ENCODE assay signal across 11 mouse cellular contexts in genomic region chr12:79598496-79598895, GRCm38 (mm10).
DNase-seq lines count a peak whose midpoint lies in the region; ATAC-seq and TF ChIP-seq lines count a peak whose summit lies in the region.
"Had no signal": no experiment of that assay in that cellular context is flagged by ENCODE, and none has a peak within 500 bp of the region (broad histone marks: within the 10 kb centered on the region; RNA-seq: fewer than 3 reads in every experiment).

No protein-coding gene starts in this region.

- H3K27ac ChIP-seq in kidney, adult 2 months (ENCODE audit: insufficient read depth, low read depth, low read length): peak overlapping the region; percentile 68; the same call in 1 of the 2 replicates
- peak overlapping the region; percentile 99 for H3K27ac ChIP-seq in embryonic fibroblast, embryonic 13.5 days (ENCODE audit: insufficient read depth, low read length)
- peak overlapping the region; percentile 39; the same call in 1 of the 2 replicates for H3K27ac ChIP-seq in kidney, embryonic 14.5 days (ENCODE audit: low read depth, low read length)
- H3K27ac ChIP-seq: forebrain, embryonic 12.5 days had no signal

- no peak overlapping the region for H3K4me2 ChIP-seq in kidney, embryonic 14.5 days (replicated peaks; ENCODE audit: low read depth, low read length)
- H3K4me2 ChIP-seq: forebrain, embryonic 12.5 days had no signal

- no peak overlapping the region for H3K9ac ChIP-seq in kidney, embryonic 14.5 days (ENCODE audit: low read depth, low read length)
- H3K9ac ChIP-seq: forebrain, embryonic 12.5 days had no signal

- peaks cover 10% of the 10 kb centered on the region for H3K4me1 ChIP-seq in kidney, adult 2 months (ENCODE audit: control insufficient read depth, insufficient read depth, low read length)
- H3K4me1 ChIP-seq in embryonic fibroblast, embryonic 13.5 days (ENCODE audit: control insufficient read depth, insufficient read depth, low read length): peaks cover 9% of the 10 kb centered on the region
- peaks cover 16% of the 10 kb centered on the region; the same call in 1 of the 2 replicates for H3K4me1 ChIP-seq in kidney, embryonic 14.5 days (ENCODE audit: control insufficient read depth, insufficient read depth, low read length)

- H3K27me3 ChIP-seq in kidney, adult 2 months (replicated peaks; ENCODE audit: control insufficient read depth, insufficient read depth, low read length): no peaks in the 10 kb centered on the region
- H3K27me3 ChIP-seq in kidney, embryonic 14.5 days (ENCODE audit: control insufficient read depth, insufficient read depth, low read length): no peaks in the 10 kb centered on the region
- H3K27me3 ChIP-seq: forebrain, embryonic 12.5 days had no signal

- no peak for TF ChIP-seq CTCF in kidney, adult 2 months (conservative IDR thresholded peaks at IDR 0.05; ENCODE audit: insufficient read depth, insufficient read length, low read depth, low read length)
- TF ChIP-seq CTCF in embryonic fibroblast, embryonic 13.5 days (IDR thresholded peaks at IDR 0.05; ENCODE audit: borderline replicate concordance, insufficient read depth, low read length): no peak

- peak; percentile 60 for DNase-seq in kidney, adult 2 months
- DNase-seq in kidney, adult 18-20 months: no peak
- peak; percentile 64 for DNase-seq in mesoderm, embryonic 11.5 days (ENCODE audit: low read depth, low spot score)
- no peak for DNase-seq in testis, postnatal 14 days (ENCODE audit: low spot score)
- no peak for DNase-seq in B cell, adult 2 months
- DNase-seq: right cerebral cortex, postnatal 25 days had no signal

- H3K9me3 ChIP-seq in kidney, embryonic 14.5 days (ENCODE audit: control insufficient read depth, low read length): no peaks in the 10 kb centered on the region
- H3K9me3 ChIP-seq: forebrain, embryonic 12.5 days had no signal

- TF ChIP-seq POLR2A in kidney, adult 2 months (IDR thresholded peaks at IDR 0.05; ENCODE audit: low read depth, low read length): no peak
- TF ChIP-seq POLR2A in embryonic fibroblast, embryonic 13.5 days (IDR thresholded peaks at IDR 0.05; ENCODE audit: low read depth, low read length): no peak

- ATAC-seq in kidney, embryonic 14.5 days (ENCODE audit: low FRiP score, low TSS enrichment): peak; percentile 53; the same call in 1 of the 2 replicates
- no peak for ATAC-seq in activated CD4-positive, CD25-positive, alpha-beta regulatory T cell, adult 4 months
- ATAC-seq: midbrain, embryonic 16.5 days had no signal

- 21% methylated on average over 4 of the region's 4 CpGs for WGBS in kidney, adult 2 months
- 17% methylated on average over 4 of the region's 4 CpGs for WGBS in kidney, embryonic 14.5 days

- no peaks in the 10 kb centered on the region for H3K36me3 ChIP-seq in kidney, adult 2 months (ENCODE audit: control insufficient read depth, insufficient read depth, low read length)
- H3K36me3 ChIP-seq in kidney, embryonic 14.5 days (ENCODE audit: control insufficient read depth, insufficient read depth, low read length): no peaks in the 10 kb centered on the region
- H3K36me3 ChIP-seq: forebrain, embryonic 12.5 days had no signal

- no peak overlapping the region for H3K4me3 ChIP-seq in kidney, adult 2 months (ENCODE audit: insufficient read depth, low read depth, low read length)
- H3K4me3 ChIP-seq in embryonic fibroblast, embryonic 13.5 days (ENCODE audit: insufficient read depth, low read length): no peak overlapping the region
- H3K4me3 ChIP-seq in kidney, embryonic 14.5 days (ENCODE audit: low read length): no peak overlapping the region
- H3K4me3 ChIP-seq: forebrain, embryonic 12.5 days had no signal

Comparison
In these comparisons a context has a peak if more than half of its experiments do, and no peak if none do; other contexts are left out.
1. DNase-seq: peak in kidney, adult 2 months (single experiment) and mesoderm, embryonic 11.5 days (single experiment); none in kidney, adult 18-20 months (single experiment), testis, postnatal 14 days (single experiment) and B cell, adult 2 months (0 of 2).
2. H3K27ac ChIP-seq: peak in every context shown above with its lines; median percentile 99 in embryonic fibroblast, embryonic 13.5 days; 68 in kidney, adult 2 months; 39 in kidney, embryonic 14.5 days.